Mouse (Mus musculus) left cerebral cortex, postnatal 25 days (tissue): ENCODE results near the gene Sfxn5. TPM values are rescaled to one million over a fixed set of nuclear protein-coding genes. Genes with fewer than 3 reads are reported as not detected.

Experiments used
- DNase-seq, 2 experiments: peaks; one replicate each; pipeline ENCODE4 v3.0.0; 2022; ENCODE audit warnings: low spot score in 2 of 2, mixed read lengths in 1 of 2
- intact Hi-C: fragments of 180-260 bp; cut with DNase I; formaldehyde crosslinking; loops from one replicate; pipeline ENCODE4 v1.15.1; 2025
- total RNA-seq, 2 experiments: library from RNA; stranded (reverse); gene quantifications; 2 replicates each; pipeline ENCODE4 v1.2.3; 2021

Sfxn5 gene
- total RNA-seq, 2 experiments from 2014 or later, result 165 TPM

GRCm38 (mm10) chr6:85218684-85219445 lies 114.4 kb downstream of the Sfxn5 start:
- intact Hi-C loops, result loop anchor here (1.0 to 2.0 kb wide), 3 partner anchors 32 to 61 kb away; partner anchors contain the start of gene Emx1
- DNase-seq, result peak; percentile 31 to 82

DNA sequence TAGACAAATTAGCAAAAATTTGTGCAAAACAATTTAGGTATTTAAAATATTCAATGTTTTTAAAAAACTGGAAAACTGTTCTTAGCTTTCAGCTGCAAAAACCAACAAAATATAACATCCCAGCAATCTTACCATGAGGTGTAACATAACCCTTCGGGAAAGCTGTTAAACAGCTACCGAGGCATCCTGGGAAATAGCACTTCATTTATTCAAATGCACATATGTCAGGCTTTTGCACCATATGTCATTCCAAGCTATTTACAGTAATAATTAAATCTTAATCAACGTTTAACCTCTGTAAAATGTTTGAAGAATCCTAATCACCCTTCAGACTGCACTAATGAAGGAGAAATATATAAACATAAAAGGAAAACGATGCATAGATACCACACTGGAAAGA lies 115.0 kb downstream of the Sfxn5 start:
- intact Hi-C loops, result loop anchor here (1.0 to 2.0 kb wide), 3 partner anchors 31 to 62 kb away; partner anchors contain the start of gene Emx1
- peak; percentile 39 to 84 for DNase-seq

GRCm38 (mm10) chr6:85210686-85211085 lies 122.5 kb downstream of the Sfxn5 start:
- DNase-seq, result no peak
- intact Hi-C loops, result no loop called here

DNA sequence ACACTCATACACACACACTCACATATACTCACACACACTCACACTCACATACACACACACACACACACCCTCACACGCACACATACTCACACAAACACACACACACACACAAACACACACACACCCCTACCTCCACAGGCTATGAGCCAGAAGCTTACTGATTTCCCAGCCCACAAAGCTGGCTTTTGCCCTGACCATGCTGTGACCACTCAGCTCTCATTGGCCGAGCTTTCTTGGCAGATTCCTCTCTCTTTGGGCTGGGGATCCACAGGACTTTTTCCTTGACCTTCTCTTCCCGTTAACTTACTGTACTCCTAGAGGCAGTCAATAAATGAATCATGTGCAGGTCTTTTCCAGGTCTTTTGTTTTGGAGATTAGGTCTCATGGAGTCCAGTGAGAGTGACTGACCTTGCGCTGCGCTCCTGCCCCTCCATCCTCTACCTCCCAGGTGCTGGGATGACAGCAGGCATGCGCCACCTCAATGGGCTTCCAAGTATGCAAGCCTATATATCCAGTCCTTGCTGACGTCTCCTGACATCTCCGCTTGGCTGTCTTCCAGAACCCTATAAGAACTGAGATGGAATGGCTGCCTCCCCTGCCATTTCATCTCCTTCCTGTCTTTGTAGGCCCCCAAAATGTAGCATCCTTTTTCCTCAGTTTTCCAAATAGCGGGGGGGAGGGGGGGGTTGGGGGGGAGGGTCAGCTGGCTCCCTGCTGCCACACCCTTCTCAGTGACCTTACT lies 123.8 kb downstream of the Sfxn5 start:
- intact Hi-C loops, result no loop called here
- no peak for DNase-seq

DNA sequence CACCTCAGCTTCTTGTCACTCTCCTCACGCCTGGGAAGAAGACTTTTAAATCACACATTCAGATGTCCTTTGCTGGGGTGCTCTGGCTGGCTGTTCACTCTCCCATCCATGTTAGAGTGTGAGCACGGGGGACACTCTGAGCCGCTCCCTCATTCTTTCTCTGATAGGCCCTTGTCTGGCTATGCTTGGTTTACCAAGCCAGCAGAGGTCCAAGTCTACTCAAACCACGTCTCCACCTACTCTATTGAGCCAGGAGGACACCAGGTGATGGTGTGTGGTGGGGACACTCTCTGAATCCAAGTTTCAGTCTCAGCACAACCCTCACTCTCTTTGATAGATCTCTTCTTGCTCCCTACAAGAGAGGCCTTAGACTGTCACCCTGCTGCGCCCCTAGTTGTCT lies 125.9 kb downstream of the Sfxn5 start:
- intact Hi-C loops, result no loop called here
- no peak for DNase-seq

GRCm38 (mm10) chr6:85206939-85207285 lies 126.3 kb downstream of the Sfxn5 start:
- intact Hi-C loops, result no loop called here
- DNase-seq, result peak; percentile 42 to 67

DNA sequence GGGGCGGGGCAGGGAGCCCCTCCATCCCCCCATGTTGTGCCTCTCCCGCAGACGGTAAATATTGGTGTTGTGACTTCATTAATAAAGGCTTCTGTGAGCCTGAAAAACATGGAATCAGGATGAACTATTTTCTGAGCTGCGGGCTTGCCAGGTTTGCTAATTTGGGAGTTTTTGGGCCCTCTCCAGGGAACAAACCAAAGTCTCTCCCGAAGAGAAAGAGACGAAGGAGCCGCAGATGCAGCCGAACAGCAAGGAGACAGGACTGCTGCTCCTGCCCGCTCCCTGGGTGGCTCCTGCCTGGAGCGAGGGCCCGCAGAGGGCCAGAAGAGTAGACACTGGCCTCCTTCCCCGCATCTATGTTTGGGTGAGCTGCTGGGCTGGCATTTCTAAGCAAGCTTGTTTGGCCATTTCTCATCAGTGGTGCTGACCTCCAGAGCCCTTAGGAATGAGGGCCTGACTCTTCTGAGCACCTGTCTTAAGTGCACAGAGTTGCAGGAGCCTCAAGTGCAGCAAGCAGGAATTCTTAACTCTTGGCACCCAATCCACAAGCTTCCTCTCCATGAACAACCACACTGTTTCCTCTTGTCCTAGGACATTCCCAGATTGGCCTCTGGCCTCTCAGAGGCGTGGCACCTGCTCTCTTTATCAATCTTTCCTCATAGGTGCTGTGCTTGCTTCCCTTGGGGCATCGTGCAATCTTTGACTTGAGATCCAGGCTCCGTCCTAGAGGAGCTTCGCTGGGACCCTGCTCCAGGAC lies 126.9 kb downstream of the Sfxn5 start:
- DNase-seq, result peak; percentile 43 to 79
- intact Hi-C loops, result no loop called here

DNA sequence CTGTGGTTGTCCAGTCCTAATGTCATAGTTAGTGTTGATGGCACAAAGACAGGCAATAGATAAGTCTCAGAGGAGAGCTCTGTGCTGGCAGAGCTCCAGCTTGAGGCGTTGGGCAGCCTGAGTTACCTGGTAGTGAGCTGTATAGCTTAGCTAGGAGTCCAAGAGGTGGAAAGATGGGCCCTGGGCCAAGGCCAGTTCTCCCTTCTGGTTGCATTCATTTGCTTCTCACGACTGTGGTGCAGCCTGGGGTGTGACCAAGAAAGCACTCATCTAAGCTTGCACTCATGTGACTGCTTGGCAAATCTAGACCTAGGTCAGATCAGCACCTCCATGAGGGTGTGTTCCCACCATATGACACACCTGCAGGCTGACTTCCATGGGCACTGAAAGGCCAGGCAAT lies 135.3 kb downstream of the Sfxn5 start:
- DNase-seq, result no peak
- intact Hi-C loops, result no loop called here

DNA sequence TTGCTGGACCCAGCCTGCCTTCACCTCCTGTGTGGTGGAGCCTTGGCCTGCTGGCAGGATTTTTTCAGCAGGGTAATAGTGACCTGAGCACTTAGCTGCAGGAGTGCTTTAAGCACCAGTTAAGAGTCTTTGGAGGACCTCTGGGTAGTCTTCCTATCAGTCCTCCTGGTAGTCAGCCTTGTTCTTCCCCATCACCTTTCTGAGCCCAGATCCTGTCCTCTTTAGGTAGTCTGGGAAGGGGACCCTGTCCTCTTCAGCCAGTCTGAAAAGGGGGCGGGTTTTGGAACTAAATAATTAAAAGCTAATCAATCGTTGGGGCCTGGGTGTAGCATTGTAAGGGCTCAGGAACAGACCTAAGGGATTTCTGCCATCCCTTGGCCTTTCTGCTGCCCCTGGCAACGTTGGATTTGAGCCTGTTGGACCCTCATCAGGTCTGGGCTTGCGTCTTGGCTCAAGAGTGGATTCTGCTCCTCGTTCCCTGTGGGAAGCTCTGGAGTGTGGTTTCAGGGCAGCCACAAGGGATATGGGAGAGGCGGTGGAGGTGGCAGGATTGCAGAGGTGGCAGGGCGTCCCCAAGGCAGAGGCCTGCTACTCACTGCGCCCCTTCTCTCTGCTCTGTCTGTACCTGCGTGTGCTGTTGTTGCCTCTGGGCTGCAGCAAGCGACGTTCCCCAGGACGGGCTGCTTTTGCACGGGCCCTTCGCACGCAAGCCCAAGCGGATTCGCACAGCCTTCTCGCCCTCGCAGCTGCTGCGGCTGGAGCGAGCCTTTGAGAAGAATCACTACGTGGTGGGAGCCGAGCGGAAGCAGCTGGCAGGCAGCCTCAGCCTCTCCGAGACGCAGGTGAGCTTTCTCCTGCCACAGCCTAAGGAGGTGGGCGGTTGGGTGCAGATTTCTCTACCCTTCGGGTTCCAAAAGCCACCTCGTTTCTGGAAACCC lies 139.6 kb downstream of the Sfxn5 start:
- intact Hi-C loops, result no loop called here
- DNase-seq, result peak in 1 of 2 experiments; percentile 51

GRCm38 (mm10) chr6:85191751-85192440 lies 141.3 kb downstream of the Sfxn5 start:
- intact Hi-C loops, result no loop called here

GRCm38 (mm10) chr6:85190671-85191070 lies 142.6 kb downstream of the Sfxn5 start:
- DNase-seq, result no peak
- intact Hi-C loops, result no loop called here

More at GRCm38 (mm10) chr6:85191751-85192440, 141.3 kb downstream of the Sfxn5 start:
- no peak for DNase-seq

DNA sequence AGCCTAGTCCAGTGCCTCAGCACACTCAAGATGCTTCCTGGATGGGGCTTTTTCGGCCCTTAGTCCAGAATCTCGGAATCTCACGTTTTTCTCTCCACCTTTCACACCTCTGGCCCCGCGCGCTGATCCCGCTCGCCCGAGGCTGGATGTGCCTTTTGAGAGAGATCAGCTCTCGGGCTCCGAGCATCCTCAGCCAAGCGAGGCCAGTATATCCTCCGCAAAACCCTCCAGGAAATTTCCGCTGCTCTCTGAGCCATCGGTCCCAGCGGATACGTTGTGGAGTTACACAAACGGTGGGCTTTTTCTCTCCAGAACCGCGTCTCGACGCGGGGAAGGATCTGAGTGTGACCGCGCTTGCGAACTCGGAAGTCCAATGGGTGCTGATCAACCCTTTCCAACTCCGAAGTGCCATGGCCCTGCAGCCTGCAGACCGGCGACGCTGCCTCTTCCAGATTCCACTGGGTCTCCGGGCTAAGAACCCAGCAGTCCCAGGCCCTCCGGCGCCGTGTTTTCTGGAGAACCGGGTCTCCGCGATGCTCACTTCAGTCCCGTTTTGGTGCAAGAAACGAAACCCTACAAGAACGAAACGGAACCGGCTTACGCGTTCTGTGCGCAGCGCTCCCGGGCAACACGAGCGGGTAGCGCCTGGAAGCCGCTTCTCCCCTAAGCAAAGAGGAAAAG lies 143.2 kb downstream of the Sfxn5 start:
- DNase-seq, result peak; percentile 51
- intact Hi-C loops, result no loop called here

DNA sequence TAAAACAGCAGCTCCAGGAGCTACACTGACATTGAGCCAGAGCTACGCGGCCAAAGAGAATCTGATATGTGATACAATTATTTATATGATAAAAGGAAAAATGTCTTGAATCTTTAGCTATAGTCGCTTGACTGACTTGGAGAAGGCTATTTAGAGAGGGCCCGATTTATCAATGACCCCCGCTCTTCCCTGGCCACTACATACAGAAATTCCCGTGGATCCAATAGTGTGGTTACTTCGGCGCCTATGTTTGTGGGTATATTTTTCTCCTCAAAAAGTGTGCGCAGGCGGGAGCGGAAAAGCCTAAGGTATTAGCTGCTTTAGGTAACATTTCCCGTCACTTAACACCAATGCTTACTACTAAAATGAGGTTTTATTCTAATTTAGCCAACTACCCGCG lies 143.9 kb downstream of the Sfxn5 start:
- intact Hi-C loops, result no loop called here
- DNase-seq, result no peak

- intact Hi-C loops, result no loop called here
- no peak for DNase-seq
Observed at GRCm38 (mm10) chr6:85188256-85189110, 144.7 kb downstream of the Sfxn5 start.

DNA sequence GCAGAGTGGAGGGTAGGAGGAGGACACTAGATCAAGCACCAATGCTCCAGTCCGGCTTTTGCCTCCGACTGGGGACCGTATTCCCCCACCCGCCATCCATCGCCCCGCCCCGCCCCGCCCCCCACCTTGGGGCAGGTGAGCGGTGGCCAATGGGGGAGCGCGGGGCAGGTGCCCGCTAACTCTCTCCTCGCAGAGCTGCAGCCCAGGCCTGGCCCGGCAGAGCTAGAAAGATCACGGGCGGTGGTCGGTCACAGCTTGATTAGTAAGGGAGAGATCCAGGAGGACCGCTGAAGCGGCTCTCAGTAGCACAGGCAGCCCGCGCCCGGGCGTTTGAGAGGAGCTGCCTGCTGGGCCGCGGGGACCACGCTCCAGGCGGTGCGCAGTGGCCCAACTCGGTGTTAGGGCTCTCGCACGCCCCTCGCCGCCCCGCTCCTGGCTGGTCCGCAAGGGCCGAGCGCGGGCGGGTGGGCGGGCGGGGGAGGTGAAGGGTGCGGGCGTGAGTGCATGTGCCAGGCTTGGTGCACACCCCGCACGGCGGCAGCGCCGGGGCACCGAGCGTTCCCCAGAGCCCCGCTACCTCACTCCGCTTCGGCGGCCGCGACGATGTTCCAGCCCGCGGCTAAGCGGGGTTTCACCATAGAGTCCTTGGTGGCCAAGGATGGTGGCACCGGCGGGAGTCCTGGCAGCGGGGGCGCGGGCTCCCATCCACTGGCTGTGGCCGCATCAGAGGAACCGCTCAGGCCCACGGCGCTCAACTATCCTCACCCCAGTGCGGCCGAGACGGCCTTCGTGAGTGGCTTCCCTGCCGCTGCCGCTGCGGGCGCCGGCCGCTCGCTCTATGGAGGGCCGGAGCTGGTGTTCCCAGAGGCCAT lies 145.6 kb downstream of the Sfxn5 start, which contains the start of gene Emx1:
Gene Emx1 (plus strand): TSS at position 99 of the 872 bp plus-strand sequence.
- peak; percentile 71 to 86 for DNase-seq
- intact Hi-C loops, result loop anchor here (2.0 kb wide), 1 partner anchor 31 kb away; no protein-coding TSS in a partner anchor

DNA sequence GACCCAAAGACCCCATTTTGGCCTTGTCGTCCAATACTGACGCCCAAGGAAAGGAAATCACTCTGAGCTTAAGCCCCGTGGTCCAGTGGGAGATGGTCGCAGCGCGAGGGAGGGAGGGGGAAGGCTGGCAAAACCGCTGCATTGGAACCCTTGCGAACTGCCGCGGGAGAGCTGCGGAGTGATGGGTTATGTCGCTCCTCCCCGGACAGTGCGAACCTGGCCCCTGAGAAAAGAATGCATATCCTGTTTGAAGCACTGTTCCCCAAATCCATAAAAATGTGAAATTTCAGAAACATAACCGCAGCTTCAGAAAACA lies 146.5 kb downstream of the Sfxn5 start:
- intact Hi-C loops, result loop anchor here (2.0 kb wide), 1 partner anchor 32 kb away; no protein-coding TSS in a partner anchor
- DNase-seq, result no peak
